Mouse (Mus musculus) cerebellum, adult 11-12 months (tissue): ENCODE measurements at regions not wholly inside any gene's neighbourhood (a gene's known extent, or its start where the extent isn't known, plus 50 kb on each side); places are given as distances from the start of the nearest gene placed in this dataset.

Experiments
- DNase-seq: peaks from one replicate; pipeline ENCODE4 v3.0.0; 2022

- DNase-seq = no peak
Measured at GRCm38 (mm10) chr2:115460028-115460881, 121.3 kb upstream of the BC052040 start.

- DNase-seq = no peak
Measured at GRCm38 (mm10) chr2:115460882-115461151, 120.7 kb upstream of the BC052040 start.

DNA sequence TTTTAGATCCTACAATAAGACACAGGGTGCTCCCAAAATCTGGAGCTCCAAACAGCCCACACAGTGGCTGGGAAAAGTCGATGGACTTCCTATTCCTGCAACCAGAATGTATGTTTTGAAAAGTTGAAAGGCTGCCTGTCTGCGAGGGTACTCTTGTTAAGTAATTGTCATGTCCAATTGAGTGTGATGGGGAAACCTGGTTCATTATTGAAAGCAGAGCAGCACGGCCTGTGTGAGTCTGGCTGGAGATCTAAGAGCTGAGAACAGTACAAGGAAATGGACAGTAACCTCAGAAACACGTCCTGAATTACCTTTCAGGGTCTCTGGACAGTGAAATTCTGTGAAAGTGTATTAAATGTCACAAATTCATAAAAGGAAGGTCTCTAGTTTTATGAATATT, 115.3 kb upstream of the BC052040 start:
- DNase-seq = no peak

- no peak for DNase-seq
Measured at GRCm38 (mm10) chr2:115467107-115467745, 114.3 kb upstream of the BC052040 start.

GRCm38 (mm10) chr2:115467936-115468335, 113.6 kb upstream of the BC052040 start:
- no peak for DNase-seq

GRCm38 (mm10) chr2:115468471-115468909, 113.0 kb upstream of the BC052040 start:
- DNase-seq = no peak

- no peak for DNase-seq
Measured at GRCm38 (mm10) chr2:115469165-115469821, 112.2 kb upstream of the BC052040 start.

GRCm38 (mm10) chr2:115472393-115472792, 109.1 kb upstream of the BC052040 start:
- no peak for DNase-seq

DNA sequence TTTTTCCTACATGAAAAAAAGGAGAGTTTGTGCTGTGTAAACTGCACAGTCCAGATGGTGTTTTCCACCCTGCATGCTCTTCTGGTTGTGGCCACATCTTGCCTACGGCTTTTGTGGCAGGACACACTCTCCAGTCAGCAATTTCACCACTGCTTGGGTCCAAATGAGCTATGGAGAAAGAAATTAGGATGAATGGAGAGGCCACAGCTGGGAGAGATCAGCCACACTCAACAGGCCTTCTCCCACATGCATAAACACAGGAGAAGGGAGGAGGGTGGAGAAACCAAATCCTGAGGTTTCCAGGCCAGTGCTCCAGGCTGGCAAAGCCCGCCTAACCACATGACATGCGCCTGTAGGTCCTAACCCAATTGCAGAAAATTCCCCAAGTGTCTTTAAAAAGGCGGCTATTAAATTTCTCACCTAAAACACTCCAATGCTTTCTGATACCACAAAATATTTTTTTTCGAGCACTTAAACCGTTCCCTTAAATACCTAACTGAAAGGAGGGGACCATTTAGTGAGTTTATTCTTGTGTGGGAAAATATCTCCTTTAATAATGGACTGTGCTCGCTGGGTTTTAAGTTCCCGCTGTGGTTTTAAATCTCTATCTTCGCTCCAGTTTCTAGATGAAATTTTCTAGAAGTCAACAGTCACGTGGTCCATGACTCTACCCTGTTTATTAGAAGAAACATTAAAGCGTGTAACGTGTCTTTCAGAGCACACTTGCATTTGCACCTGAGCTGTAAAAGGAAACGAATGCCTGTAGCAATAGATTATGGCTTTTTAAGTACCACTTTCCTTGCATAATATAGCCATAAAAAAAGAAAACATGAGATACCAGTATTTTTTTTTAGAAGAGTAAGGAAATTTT, 97.9 kb upstream of the BC052040 start:
- no peak for DNase-seq

DNA sequence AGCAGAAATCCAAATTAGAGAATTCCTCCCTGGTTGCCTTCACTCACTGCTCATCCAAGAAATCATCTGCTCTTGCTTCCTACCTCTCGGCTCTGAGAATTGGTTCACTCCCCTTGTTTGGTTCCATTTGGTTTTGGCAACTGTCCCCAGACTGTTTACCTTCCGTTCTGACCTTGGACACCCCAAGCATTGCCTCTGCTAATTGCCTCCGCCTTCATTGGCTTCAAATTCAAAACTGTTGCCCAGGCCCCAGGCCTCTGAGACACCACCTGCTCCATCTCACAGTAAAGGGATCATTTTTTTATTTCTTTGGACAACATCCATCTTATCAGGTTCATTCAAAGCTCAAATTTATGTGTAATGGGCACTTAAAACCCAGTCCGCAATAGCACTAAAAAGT, 93.1 kb upstream of the BC052040 start:
- DNase-seq = peak; percentile 20

GRCm38 (mm10) chr2:115493020-115493419, 88.5 kb upstream of the BC052040 start:
- DNase-seq = no peak

- no peak for DNase-seq
Measured at GRCm38 (mm10) chr2:115499904-115500303, 81.6 kb upstream of the BC052040 start.

GRCm38 (mm10) chr2:115509527-115509926, 72.0 kb upstream of the BC052040 start:
- DNase-seq = no peak

DNA sequence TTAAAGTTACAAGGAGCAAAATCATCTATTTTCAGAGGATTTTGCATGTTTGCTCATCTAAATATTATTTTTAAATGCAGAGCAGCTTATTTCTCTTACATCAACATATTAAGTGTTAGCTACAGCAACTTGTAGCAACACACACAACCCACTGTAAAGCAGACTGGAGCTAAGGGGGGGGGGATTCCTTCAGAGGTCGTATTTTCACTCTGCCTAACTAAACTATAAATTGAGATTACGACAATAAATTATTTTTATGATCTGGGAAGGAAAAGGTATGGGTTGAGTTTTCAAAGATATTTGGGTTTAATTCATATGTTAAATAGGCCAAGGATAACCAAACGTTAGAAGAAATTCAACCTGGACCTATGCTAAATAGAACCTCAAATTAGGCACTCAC, 70.4 kb upstream of the BC052040 start:
- DNase-seq = no peak

DNA sequence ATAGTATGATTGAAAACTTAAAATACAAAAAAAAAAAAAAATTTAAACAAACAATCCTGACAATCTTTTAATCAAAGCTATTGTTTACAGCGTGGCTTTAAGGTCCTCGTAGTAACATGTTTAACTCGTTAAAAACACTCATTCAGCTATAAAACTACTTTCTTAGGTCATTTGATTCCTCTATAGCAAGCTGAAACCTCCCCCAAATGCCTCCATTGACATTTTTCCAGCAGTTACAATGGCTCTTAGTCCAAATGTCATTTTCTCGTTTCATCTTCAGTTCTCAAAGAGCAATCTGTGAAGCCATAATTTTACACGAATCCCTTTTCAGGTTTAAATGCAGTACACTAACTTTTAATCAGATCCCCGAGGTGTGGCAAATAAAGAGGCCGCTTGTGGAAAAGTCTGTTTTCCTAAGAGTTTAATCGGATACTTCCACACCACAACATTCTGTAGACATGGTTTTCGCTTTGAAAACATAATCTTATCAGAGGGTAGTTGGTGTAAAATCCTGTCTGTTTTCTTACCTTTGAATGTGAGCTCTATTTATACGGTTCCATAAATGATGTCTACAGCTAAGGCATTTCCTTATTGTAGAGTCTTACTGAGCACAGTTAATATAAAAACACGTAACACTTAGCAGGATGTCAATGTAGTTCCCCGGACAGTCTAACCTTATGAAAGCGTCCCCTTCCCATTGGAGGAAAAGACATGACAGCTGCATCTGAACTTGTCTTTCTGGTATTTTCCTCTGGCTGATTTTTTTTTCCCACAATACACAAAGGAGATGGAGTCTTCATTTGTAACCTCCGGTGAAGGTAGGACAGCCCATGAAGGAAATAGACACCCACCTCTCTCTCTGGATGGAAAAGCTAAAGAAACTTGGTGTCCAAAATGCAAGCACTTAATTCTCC, 69.6 kb upstream of the BC052040 start:
- DNase-seq = no peak

GRCm38 (mm10) chr2:115512891-115513290, 68.6 kb upstream of the BC052040 start:
- DNase-seq = no peak

GRCm38 (mm10) chr2:115513774-115514231, 67.7 kb upstream of the BC052040 start:
- DNase-seq = no peak

GRCm38 (mm10) chr2:115514831-115515428, 66.6 kb upstream of the BC052040 start:
- DNase-seq = no peak

DNA sequence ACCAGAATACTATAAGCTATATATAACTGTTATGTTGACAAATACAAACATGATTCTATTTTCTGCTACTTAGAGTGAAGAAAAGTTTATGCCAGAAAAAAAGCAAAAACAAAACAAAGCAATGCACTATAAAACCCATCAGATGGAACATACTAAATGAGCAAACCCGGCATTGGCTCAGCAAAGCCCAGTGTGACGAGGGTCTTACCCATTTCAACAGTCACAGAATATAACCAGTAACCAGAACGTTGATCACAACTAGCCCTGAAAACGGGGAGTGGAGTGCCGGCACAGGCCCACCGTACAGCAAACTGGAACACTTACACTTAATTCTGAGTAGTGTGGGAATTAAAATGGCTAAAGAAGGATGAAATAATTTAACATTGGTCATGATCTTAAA, 66.0 kb upstream of the BC052040 start:
- no peak for DNase-seq

GRCm38 (mm10) chr2:115516824-115517223, 64.7 kb upstream of the BC052040 start:
- no peak for DNase-seq

DNA sequence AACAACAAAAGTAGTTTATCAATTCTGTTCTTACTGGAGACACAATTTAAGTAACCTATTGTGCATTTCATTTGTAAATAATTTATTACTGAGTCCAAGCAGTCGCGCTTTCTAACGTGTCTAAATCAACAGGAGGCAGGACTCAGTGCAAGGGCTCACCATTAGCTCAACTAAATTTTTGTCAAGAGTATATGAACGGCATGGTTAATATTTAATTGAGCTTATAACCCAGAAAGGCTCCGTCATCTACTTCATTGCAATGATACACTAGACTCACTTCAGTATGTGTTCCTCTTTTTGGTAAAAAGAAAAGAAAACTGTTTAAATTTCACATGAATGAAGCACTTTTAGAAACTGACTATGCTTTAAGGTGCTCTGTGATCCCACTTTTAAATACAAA, 61.5 kb upstream of the BC052040 start:
- DNase-seq = no peak
